Mouse (Mus musculus): Measurements from ENCODE around the gene Mei4.

- TF ChIP-seq ZC3H11A (IDR thresholded peaks at IDR 0.05; ENCODE audit: borderline replicate concordance, low read depth, low read length) (no peak), CHD2 (IDR thresholded peaks at IDR 0.05; ENCODE audit: low read depth, low read length) (no peak)
These were observed 61.3 kb downstream of the Mei4 start for GRCm38 (mm10) chr9:81924744-81925143.
